Mouse (Mus musculus) heart, adult 11 months (tissue): Measurements from ENCODE around the gene Gal3st3.
"Not testable (repeated sequence)": the region's sequence is repeated elsewhere in the genome, so short reads cannot be mapped to it uniquely, and the experiment has no call there.

Source experiments
- DNase-seq: peaks from one replicate; pipeline ENCODE4 v3.0.0; 2022

Gal3st3 gene

DNA sequence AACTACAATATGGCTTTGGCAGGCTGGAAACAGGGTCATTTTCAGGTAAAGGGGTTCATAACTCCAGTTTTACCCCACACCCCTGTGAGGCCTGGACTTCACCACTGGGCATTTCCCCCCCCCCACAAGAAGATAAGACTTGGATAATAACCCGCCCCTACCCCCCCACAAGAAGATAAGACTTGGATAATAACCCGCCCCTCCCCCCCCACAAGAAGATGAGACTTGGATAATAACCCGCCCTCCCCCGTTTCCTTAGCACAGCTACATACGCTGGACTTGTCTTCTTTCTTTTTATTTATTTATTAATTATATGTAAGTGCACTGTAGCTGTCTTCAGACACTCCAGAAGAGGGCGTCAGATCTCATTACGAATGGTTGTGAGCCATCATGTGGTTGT lies 10.9 kb downstream of the Gal3st3 start:
- no peak for DNase-seq

GRCm38 (mm10) chr19:5313189-5313588 lies 15.1 kb downstream of the Gal3st3 start:
- DNase-seq = no peak

DNA sequence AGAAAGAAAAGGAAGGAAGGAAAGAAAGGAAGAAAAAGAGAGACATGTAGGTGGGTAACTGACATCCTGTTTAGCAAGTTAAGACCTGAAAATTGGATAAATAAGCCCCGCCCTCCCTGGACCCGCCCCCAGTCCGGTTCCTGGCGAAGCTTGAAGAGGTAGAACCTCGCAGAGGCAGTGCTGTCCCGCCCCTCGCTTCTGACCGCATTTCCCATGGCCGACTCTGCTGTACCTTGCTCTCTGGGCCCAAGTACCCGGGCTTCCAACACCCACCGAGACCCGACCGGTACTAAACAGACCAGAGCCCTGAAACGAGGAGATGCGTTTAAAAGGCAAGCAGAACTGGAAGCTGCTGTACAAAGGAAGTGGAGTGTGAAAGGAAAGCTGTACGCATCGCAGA lies 25.7 kb downstream of the Gal3st3 start:
- DNase-seq = no peak

GRCm38 (mm10) chr19:5327970-5328369 lies 29.8 kb downstream of the Gal3st3 start:
- no peak for DNase-seq

- DNase-seq = no peak
Observed at GRCm38 (mm10) chr19:5334741-5335140, 36.6 kb downstream of the Gal3st3 start.

DNA sequence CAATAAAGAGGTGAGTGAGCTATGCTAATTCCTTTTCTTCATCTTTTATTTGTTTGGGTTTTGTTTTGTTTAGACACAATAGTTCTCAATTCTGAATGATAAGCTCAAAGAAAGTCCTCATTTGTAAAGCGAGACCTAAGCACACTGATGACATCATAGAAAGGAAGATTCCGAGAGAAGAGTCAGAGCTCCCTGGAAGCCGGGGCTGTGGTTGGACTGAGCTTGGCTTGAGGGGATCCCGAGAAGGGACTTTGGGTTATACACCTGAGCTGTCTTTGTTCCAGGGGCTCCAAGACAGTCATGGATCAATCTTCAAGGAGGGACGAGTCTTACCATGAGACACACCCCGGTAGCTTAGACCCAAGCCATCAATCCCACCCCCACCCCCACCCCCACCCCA lies 37.3 kb downstream of the Gal3st3 start, which contains the start of gene Catsper1:
Gene Catsper1 (plus strand): TSS at position 301 of the 400 bp plus-strand sequence.
- DNase-seq = no peak

- DNase-seq = peak; percentile 97
Observed at GRCm38 (mm10) chr19:5337975-5338374, 39.8 kb downstream of the Gal3st3 start.

GRCm38 (mm10) chr19:5341360-5341759 lies 43.2 kb downstream of the Gal3st3 start:
- DNase-seq = peak; percentile 98

- DNase-seq = peak; percentile 99
Observed at GRCm38 (mm10) chr19:5345297-5346131, 47.4 kb downstream of the Gal3st3 start.

DNA sequence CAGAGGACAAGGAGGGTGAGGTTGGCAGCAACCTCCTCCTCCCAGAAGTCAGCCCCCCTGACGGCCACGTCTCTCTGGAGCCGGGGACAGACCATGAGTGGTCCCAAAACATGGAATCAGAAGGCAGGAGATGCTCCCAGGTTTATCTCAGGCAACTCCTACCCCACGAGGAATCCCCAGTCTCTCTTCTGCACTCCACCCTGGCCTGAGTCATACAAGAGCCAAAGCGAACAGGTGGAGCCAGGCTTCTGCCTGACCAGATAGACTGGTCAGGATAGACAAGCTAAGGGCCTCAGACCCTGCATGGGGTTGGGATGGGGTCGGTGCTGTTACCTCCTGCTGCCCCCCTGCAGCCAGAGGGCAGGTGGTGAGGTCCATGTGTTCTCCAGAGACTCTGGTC lies 49.9 kb downstream of the Gal3st3 start:
- DNase-seq = peak; percentile 88

- DNase-seq = peak; percentile 90
Observed at GRCm38 (mm10) chr19:5348526-5349501, 50.7 kb downstream of the Gal3st3 start.

- not testable (repeated sequence) for DNase-seq
Observed at GRCm38 (mm10) chr19:5349502-5349873, 51.4 kb downstream of the Gal3st3 start, which contains the start of gene Cst6. Gene Cst6 (minus strand): TSS chr19:5349574.

- DNase-seq = no peak
Observed at GRCm38 (mm10) chr19:5353609-5354008, 55.5 kb downstream of the Gal3st3 start.

- DNase-seq = no peak
Observed at GRCm38 (mm10) chr19:5356080-5356479, 57.9 kb downstream of the Gal3st3 start.
